ENCODE assay signal across 23 mouse cellular contexts in genomic region chr2:30917649-30918048, GRCm38 (mm10). TPM values are rescaled to one million over a fixed set of nuclear protein-coding genes. Genes with fewer than 3 reads are reported as not detected.
A peak's percentile ranks its signal among the peaks of the same experiment; 100 is the strongest.
DNase-seq lines count a peak whose midpoint lies in the region; ATAC-seq and TF ChIP-seq lines count a peak whose summit lies in the region.
"Had no signal": no experiment of that assay in that cellular context is flagged by ENCODE, and none has a peak within 500 bp of the region (broad histone marks: within the 10 kb centered on the region; RNA-seq: fewer than 3 reads in every experiment).

No protein-coding gene starts in this region.

- H3K9me3 ChIP-seq in lung, postnatal 0 days (ENCODE audit: low read length): no peaks in the 10 kb centered on the region
- H3K9me3 ChIP-seq in limb, embryonic 10.5 days (replicated peaks): no peaks in the 10 kb centered on the region
- H3K9me3 ChIP-seq: embryonic facial prominence, embryonic 15.5 days; forebrain, embryonic 15.5 days; intestine, embryonic 15.5 days; limb, embryonic 12.5 days; liver, embryonic 12.5 days had no signal

- 78% methylated on average over 7 of the region's 7 CpGs for WGBS in lung, postnatal 0 days
- 86% methylated on average over 7 of the region's 7 CpGs for WGBS in limb, embryonic 10.5 days
- WGBS in kidney, adult 2 months: 84% methylated on average over 7 of the region's 7 CpGs

- no peak overlapping the region for H3K4me2 ChIP-seq in lung, postnatal 0 days (replicated peaks; ENCODE audit: low read depth, low read length)
- H3K4me2 ChIP-seq: embryonic facial prominence, embryonic 15.5 days; forebrain, embryonic 15.5 days; hindbrain, embryonic 14.5 days; intestine, embryonic 15.5 days; limb, embryonic 12.5 days; liver, embryonic 12.5 days had no signal

- no peaks in the 10 kb centered on the region for H3K36me3 ChIP-seq in lung, postnatal 0 days (ENCODE audit: insufficient read depth, low read length)
- H3K36me3 ChIP-seq in limb, embryonic 10.5 days: no peaks in the 10 kb centered on the region
- H3K36me3 ChIP-seq in kidney, adult 2 months (ENCODE audit: control insufficient read depth, insufficient read depth, low read length): no peaks in the 10 kb centered on the region
- H3K36me3 ChIP-seq: embryonic facial prominence, embryonic 15.5 days; forebrain, embryonic 15.5 days; intestine, embryonic 15.5 days; limb, embryonic 12.5 days; liver, embryonic 12.5 days had no signal

- H3K4me3 ChIP-seq in lung, postnatal 0 days (ENCODE audit: low read depth, low read length): no peak overlapping the region
- H3K4me3 ChIP-seq in limb, embryonic 10.5 days: no peak overlapping the region
- no peak overlapping the region for H3K4me3 ChIP-seq in kidney, adult 2 months (ENCODE audit: insufficient read depth, low read depth, low read length)
- H3K4me3 ChIP-seq: embryonic facial prominence, embryonic 15.5 days; forebrain, embryonic 15.5 days; intestine, embryonic 15.5 days; layer of hippocampus, adult 2 months; limb, embryonic 12.5 days; liver, embryonic 12.5 days had no signal

- no peaks in the 10 kb centered on the region for H3K27me3 ChIP-seq in lung, postnatal 0 days (replicated peaks; ENCODE audit: insufficient read depth, low read length)
- no peaks in the 10 kb centered on the region for H3K27me3 ChIP-seq in limb, embryonic 10.5 days (ENCODE audit: low read depth, poor library complexity, severe bottlenecking)
- H3K27me3 ChIP-seq in kidney, adult 2 months (replicated peaks; ENCODE audit: control insufficient read depth, insufficient read depth, low read length): no peaks in the 10 kb centered on the region
- H3K27me3 ChIP-seq: embryonic facial prominence, embryonic 15.5 days; forebrain, embryonic 15.5 days; intestine, embryonic 15.5 days; limb, embryonic 12.5 days had no signal

- no peak for TF ChIP-seq POLR2A in kidney, adult 2 months (IDR thresholded peaks at IDR 0.05; ENCODE audit: low read depth, low read length)

- no peak for ATAC-seq in lung, postnatal 0 days
- ATAC-seq: forebrain, embryonic 15.5 days; intestine, embryonic 15.5 days; liver, embryonic 12.5 days had no signal

- peaks cover 14% of the 10 kb centered on the region for H3K4me1 ChIP-seq in lung, postnatal 0 days (ENCODE audit: insufficient read depth, low read depth, low read length)
- peaks cover 29% of the 10 kb centered on the region for H3K4me1 ChIP-seq in limb, embryonic 10.5 days
- H3K4me1 ChIP-seq in kidney, adult 2 months (ENCODE audit: control insufficient read depth, insufficient read depth, low read length): no peaks in the 10 kb centered on the region
- H3K4me1 ChIP-seq: forebrain, embryonic 15.5 days had no signal

- H3K27ac ChIP-seq in lung, postnatal 0 days (ENCODE audit: low read length): 0 out of 2 replicates have a peak overlapping the region, but pooled peaks have one; percentile 14
- peak overlapping the region; percentile 56 for H3K27ac ChIP-seq in limb, embryonic 10.5 days
- no peak overlapping the region for H3K27ac ChIP-seq in kidney, adult 2 months (ENCODE audit: insufficient read depth, low read depth, low read length)
- H3K27ac ChIP-seq: embryonic facial prominence, embryonic 15.5 days; forebrain, embryonic 15.5 days; hindbrain, embryonic 14.5 days; intestine, embryonic 15.5 days; layer of hippocampus, adult 2 months; liver, embryonic 12.5 days had no signal

- no peak for DNase-seq in lung, postnatal 0 days (ENCODE audit: low spot score)
- no peak for DNase-seq in lung, postnatal 36 days
- peak; percentile 83 for DNase-seq in 3T3-L1 (ENCODE audit: low read depth, low spot score)
- peak; percentile 66 for DNase-seq in Muller cell, postnatal 12 days (ENCODE audit: inconsistent ontology term)
- no peak for DNase-seq in limb, embryonic 10.5 days (ENCODE audit: low spot score)
- no peak for DNase-seq in kidney, adult 2 months
- no peak for DNase-seq in c-Kit-positive CD71-positive TER-119-positive erythroid progenitor cells, embryonic 14.5 days (ENCODE audit: low spot score)
- DNase-seq: cerebellum, adult 18-20 months; gastrocnemius, postnatal 14 days; heart, postnatal 36 days; kidney, adult 9 months; kidney, postnatal 25 days; layer of hippocampus, postnatal 36 days; lung, adult 18-20 months; lung, postnatal 14 days; right cerebral cortex, postnatal 14 days had no signal

- no peak for TF ChIP-seq EP300 in lung, postnatal 0 days (IDR thresholded peaks at IDR 0.05)

- H3K9ac ChIP-seq in lung, postnatal 0 days (replicated peaks; ENCODE audit: low read depth): no peak overlapping the region
- H3K9ac ChIP-seq: embryonic facial prominence, embryonic 15.5 days; forebrain, embryonic 15.5 days; hindbrain, embryonic 14.5 days; intestine, embryonic 15.5 days; limb, embryonic 12.5 days; liver, embryonic 12.5 days had no signal

- TF ChIP-seq CTCF in lung, postnatal 0 days (IDR thresholded peaks at IDR 0.05): no peak
- no peak for TF ChIP-seq CTCF in kidney, adult 2 months (conservative IDR thresholded peaks at IDR 0.05; ENCODE audit: insufficient read depth, insufficient read length, low read depth, low read length)

RNA-seq across cellular contexts. Expression of gene Ptges, which starts 12.0 kb away (rescaled TPM):
- polyA plus RNA-seq in lung, postnatal 0 days (2015; fragmentation: Nextera tagmentation; extraction: Ambion mirVana): 20.0 and 29.8 TPM in 2 replicates
- 10.1 and 11.8 TPM in 2 replicates for polyA plus RNA-seq in limb, embryonic 10.5 days (2016; fragmentation: Nextera tagmentation; extraction: Ambion mirVana)
- polyA plus RNA-seq in kidney, adult 2 months (2012; rRNA removed): 36.3 and 45.2 TPM in 2 replicates

RNA-seq across cellular contexts. Expression of gene Tor1b, which starts 35.1 kb away (rescaled TPM):
- 23.3 and 24.6 TPM in 2 replicates for polyA plus RNA-seq in lung, postnatal 0 days (2015; fragmentation: Nextera tagmentation; extraction: Ambion mirVana)
- 26.7 and 27.6 TPM in 2 replicates for polyA plus RNA-seq in limb, embryonic 10.5 days (2016; fragmentation: Nextera tagmentation; extraction: Ambion mirVana)
- polyA plus RNA-seq in kidney, adult 2 months (2012; rRNA removed): 22.4 and 22.7 TPM in 2 replicates

RNA-seq across cellular contexts. Expression of gene Tor1a, which starts 50.1 kb away (rescaled TPM):
- 54.6 and 57.5 TPM in 2 replicates for polyA plus RNA-seq in lung, postnatal 0 days (2015; fragmentation: Nextera tagmentation; extraction: Ambion mirVana)
- 76.7 and 77.7 TPM in 2 replicates for polyA plus RNA-seq in limb, embryonic 10.5 days (2016; fragmentation: Nextera tagmentation; extraction: Ambion mirVana)
- polyA plus RNA-seq in kidney, adult 2 months (2012; rRNA removed): 40.8 and 45.0 TPM in 2 replicates

Comparison
In these comparisons a context has a peak if more than half of its experiments do, and no peak if none do; other contexts are left out.
1. DNase-seq: peak in 3T3-L1 (single experiment) and Muller cell, postnatal 12 days (single experiment); none in lung, postnatal 0 days (single experiment), lung, postnatal 36 days (single experiment), limb, embryonic 10.5 days (single experiment), kidney, adult 2 months (single experiment) and c-Kit-positive CD71-positive TER-119-positive erythroid progenitor cells, embryonic 14.5 days (single experiment).